Mouse (Mus musculus): Measurements from ENCODE around the gene Trpc6. TPM values are rescaled to one million over a fixed set of nuclear protein-coding genes. Genes with fewer than 3 reads are reported as not detected.

Gene Trpc6
- polyA plus RNA-seq (2015; fragmentation: Nextera tagmentation; extraction: Ambion mirVana) = 0.42 and 0.61 TPM in 2 replicates

DNA sequence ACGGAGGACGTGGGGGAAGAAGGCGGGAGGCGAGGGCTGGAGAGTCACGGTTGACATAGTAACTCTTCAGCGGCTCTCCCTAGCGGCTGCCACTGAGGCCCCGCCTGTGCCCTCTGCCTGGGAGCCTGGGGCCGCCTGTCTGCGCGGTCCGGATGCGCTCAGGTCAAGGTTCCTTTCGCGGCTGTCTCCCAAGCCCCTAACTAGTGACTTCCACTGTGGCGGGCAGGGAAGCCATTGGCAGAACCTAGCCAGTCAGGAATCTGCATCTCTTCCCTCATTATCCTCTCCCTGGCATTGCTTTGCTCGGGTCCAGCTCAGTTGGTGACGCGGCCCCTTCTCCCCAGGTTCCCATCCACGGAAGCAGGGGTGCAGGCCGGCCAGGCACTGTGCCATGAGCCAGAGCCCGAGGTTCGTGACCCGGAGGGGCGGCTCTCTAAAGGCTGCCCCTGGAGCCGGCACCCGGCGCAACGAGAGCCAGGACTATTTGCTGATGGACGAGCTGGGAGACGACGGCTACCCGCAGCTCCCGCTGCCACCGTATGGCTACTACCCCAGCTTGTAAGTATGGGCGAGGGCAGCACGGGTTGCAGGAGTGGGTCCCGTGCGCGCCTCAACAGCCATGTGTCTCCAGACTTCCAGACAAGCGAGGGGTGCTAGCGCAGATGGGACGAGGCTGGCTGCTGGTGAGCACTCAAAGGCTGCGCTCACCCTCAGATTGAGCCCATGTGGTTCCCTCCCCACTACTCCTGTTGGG lies at the start of gene Trpc6:
Gene Trpc6, plus strand, starts transcription at position 102 of the 754 bp plus-strand sequence.
- under 1% methylated on average over 44 of the region's 44 CpGs for WGBS
- peak within 1 kb of the TSS; percentile 49 for H3K9ac ChIP-seq (replicated peaks)

DNA sequence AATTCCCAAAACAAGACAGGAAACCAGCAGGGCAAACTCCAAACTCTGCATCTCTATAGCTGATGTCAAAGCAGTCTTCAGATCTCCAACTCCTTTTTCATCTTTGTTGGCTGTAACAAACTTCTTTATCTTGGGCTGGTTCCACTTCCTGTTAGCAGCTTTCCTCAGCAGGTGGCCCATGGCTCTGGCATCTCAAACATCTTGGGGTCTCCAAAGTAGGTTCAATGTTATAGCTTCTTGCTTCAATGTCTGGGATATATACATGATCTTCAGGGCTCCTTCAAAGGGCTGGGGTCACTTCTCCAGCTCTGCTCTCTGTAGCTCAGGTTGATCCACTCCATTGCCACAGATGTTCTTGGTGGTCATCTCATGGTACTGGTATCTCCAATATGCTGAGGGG lies 23.0 kb upstream of the Trpc6 start:
- H3K27ac ChIP-seq (replicated peaks) = no peak overlapping the region
- no peak overlapping the region for H3K4me2 ChIP-seq (replicated peaks)
- H3K4me3 ChIP-seq = no peak overlapping the region
- H3K9ac ChIP-seq (replicated peaks) = no peak overlapping the region
- no peaks in the 10 kb centered on the region for H3K4me1 ChIP-seq
- no peak for ATAC-seq (replicated peaks)
- no peaks in the 10 kb centered on the region for H3K36me3 ChIP-seq
- no peaks in the 10 kb centered on the region for H3K9me3 ChIP-seq
- H3K27me3 ChIP-seq = no peaks in the 10 kb centered on the region

More for the DNA sequence above, at the start of gene Trpc6:
- peak within 1 kb of the TSS; percentile 100 for H3K4me2 ChIP-seq (replicated peaks)
- H3K27me3 ChIP-seq = 0 out of 2 replicates have a peak, but pooled peaks cover 4% of the 10 kb centered on the region
- peak within 1 kb of the TSS; percentile 57 for H3K4me3 ChIP-seq
- H3K36me3 ChIP-seq = no peaks in the 10 kb centered on the region
- no peaks in the 10 kb centered on the region for H3K9me3 ChIP-seq
- peaks cover 8% of the 10 kb centered on the region for H3K4me1 ChIP-seq
- H3K27ac ChIP-seq (replicated peaks) = no peak within 1 kb of the TSS
- peak; percentile 95 for ATAC-seq (replicated peaks)

DNA sequence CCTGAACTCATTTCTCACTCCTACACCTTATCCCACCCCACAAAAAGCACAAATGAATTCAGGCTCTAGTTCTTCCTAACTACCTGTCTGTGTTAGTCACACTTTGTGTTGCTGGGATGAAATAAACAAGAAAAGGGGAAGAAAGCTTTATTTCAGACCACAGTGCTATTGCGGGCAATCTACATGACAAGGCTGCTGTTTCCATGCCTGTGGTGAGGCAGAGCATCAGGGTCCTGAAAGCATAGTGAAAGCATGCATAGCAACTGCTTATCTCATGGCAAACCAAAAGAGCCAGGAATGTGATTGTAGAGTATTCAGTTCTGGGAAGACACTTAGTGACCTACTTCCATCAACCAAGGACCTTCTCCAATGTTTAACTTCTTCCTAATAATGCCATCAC lies 10.3 kb upstream of the Trpc6 start:
- Histone ChIP-seq H3K4me3 (no peak overlapping the region), H3K4me1 (no peaks in the 10 kb centered on the region), H3K9ac (replicated peaks) (no peak overlapping the region), H3K27me3 (no peaks in the 10 kb centered on the region), H3K4me2 (replicated peaks) (no peak overlapping the region), H3K36me3 (no peaks in the 10 kb centered on the region), H3K9me3 (no peaks in the 10 kb centered on the region), H3K27ac (replicated peaks) (no peak overlapping the region)
- ATAC-seq (replicated peaks) = no peak
- WGBS = 97% methylated on average over 1 of the region's 1 CpGs

DNA sequence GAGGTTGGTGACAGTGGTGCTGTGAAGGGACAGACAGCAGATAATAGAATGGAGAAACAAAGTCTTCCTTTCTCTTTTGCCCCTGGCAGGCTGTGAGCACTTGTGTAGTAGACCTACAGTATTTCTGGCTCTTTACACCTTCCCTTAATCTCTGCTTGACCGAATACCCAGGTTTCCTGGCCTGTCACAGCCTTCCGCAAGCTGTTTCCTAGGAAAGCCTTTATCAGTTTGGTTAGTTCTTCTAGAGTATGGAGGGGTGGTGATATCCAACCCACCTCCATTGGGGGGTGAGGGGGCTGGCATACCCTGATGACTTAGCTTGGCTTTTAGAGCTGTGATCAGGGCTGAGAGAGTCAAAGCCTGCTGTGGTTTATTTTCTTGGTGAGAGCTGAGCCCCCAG lies 1.3 kb downstream of the Trpc6 start:
- H3K27me3 ChIP-seq = 0 out of 2 replicates have a peak, but pooled peaks cover 4% of the 10 kb centered on the region
- no peaks in the 10 kb centered on the region for H3K36me3 ChIP-seq
- H3K27ac ChIP-seq (replicated peaks) = no peak overlapping the region
- 79% methylated on average over 2 of the region's 2 CpGs for WGBS
- no peak overlapping the region for H3K4me3 ChIP-seq
- peaks cover 8% of the 10 kb centered on the region for H3K4me1 ChIP-seq
- no peaks in the 10 kb centered on the region for H3K9me3 ChIP-seq
- H3K9ac ChIP-seq (replicated peaks) = no peak overlapping the region
- no peak overlapping the region for H3K4me2 ChIP-seq (replicated peaks)
- ATAC-seq (replicated peaks) = no peak

DNA sequence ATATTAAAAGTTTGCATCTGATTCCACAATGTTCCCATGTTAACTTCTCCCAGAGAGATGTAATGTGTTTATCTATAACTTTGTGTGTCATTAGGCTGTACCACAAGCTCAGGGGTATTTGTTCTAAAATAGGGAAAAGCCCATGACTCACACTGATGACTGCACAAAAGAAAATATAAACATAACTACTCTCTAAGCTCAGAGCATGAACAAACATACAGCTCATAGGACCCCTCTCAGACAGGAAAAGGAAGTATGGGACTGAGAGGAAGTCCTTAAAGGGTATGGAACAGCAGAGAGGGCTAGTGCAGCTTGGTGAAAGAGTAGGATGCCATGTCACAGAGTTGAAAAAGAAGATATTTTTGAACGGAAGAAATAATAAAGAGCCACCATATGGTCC lies 14.6 kb downstream of the Trpc6 start:
- H3K27ac ChIP-seq (replicated peaks) = no peak overlapping the region
- H3K36me3 ChIP-seq = no peaks in the 10 kb centered on the region
- H3K4me1 ChIP-seq = no peaks in the 10 kb centered on the region
- ATAC-seq (replicated peaks) = no peak
- H3K4me2 ChIP-seq (replicated peaks) = no peak overlapping the region
- WGBS = 85% methylated on average over 1 of the region's 1 CpGs
- no peak overlapping the region for H3K9ac ChIP-seq (replicated peaks)
- no peak overlapping the region for H3K4me3 ChIP-seq
- no peaks in the 10 kb centered on the region for H3K9me3 ChIP-seq
- no peaks in the 10 kb centered on the region for H3K27me3 ChIP-seq

DNA sequence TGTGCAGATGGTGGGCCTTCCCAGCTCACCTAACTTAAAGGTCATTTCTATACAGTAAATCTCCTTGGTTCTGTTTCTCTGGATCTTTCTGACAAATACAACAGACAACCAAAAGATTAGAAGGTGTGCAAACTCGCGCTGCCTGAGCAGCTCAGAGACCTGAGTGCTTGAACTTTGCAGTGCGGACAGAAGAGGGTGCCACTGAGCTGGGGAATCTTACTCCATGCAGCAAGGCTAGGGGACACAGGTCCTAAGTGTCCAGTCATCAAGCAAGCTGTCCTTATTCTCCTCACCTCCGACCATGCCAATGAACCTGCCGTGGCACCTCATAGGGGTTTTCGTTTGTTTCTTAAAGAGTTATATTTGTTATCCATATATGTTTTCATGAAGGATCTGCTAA lies 48.7 kb downstream of the Trpc6 start:
- Histone ChIP-seq H3K27me3 (no peaks in the 10 kb centered on the region), H3K9ac (replicated peaks) (no peak overlapping the region), H3K4me1 (no peaks in the 10 kb centered on the region), H3K27ac (replicated peaks) (no peak overlapping the region), H3K4me2 (replicated peaks) (no peak overlapping the region), H3K9me3 (no peaks in the 10 kb centered on the region), H3K4me3 (no peak overlapping the region), H3K36me3 (no peaks in the 10 kb centered on the region)
- ATAC-seq (replicated peaks) = no peak
- 49% methylated on average over 6 of the region's 6 CpGs for WGBS

DNA sequence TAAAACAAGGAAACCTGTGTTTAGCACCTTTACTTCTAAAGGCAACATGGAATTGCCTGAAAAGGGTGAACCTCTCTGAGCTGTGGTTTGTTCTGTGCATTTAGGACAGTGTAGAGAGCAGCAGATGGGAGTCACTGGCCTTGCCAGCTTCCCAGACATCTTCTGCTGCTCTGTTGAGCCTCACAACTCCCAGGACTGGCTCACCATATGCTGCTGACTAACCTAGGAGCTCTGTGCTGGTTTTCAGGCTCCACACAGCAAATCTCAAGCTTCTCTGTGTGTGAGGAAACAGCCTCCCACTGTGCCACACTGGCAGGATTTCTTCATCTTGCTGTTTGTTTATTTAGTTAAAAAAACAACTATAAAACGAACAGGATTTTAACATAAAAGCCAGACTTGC lies 53.1 kb downstream of the Trpc6 start:
- 40% methylated on average over 1 of the region's 1 CpGs for WGBS
- no peak overlapping the region for H3K27ac ChIP-seq (replicated peaks)
- H3K4me2 ChIP-seq (replicated peaks) = no peak overlapping the region
- no peaks in the 10 kb centered on the region for H3K9me3 ChIP-seq
- H3K9ac ChIP-seq (replicated peaks) = no peak overlapping the region
- no peak overlapping the region for H3K4me3 ChIP-seq
- no peaks in the 10 kb centered on the region for H3K4me1 ChIP-seq
- no peaks in the 10 kb centered on the region for H3K27me3 ChIP-seq
- peak; percentile 72 for ATAC-seq (replicated peaks)
- H3K36me3 ChIP-seq = no peaks in the 10 kb centered on the region

DNA sequence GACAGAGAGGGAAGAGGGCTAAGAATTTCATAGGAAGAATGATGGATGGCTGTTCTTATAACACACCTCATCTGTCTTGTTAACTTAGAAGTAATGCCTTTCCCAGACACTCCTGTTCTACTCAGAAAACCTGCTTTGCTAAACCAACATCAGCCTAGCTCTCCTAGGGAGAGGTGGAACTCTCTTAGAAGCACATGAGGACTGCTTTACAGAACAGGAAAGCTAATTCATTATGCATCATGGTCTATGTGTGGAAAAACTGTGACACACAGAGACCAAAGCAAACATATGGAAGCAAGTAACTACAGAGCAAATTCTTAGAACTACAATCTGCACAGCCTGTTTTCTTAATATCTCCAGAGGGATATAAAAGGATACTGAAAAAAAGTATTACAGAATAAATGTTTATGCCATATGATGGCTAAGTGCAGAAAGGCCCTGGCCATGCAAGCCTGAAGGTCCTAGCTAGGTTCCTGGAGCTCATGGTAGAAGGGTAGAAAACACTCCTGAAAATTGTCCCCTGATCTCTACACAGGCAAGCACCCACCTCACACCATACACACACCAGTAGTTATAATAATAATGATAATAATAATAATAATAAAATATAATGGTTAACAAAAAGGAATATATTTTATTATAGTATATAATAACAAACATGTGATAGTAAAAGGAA lies 63.0 kb downstream of the Trpc6 start:
- no peaks in the 10 kb centered on the region for H3K9me3 ChIP-seq
- ATAC-seq (replicated peaks) = no peak
- H3K4me2 ChIP-seq (replicated peaks) = no peak overlapping the region
- H3K9ac ChIP-seq (replicated peaks) = no peak overlapping the region
- no peak overlapping the region for H3K27ac ChIP-seq (replicated peaks)
- no peaks in the 10 kb centered on the region for H3K4me1 ChIP-seq
- H3K4me3 ChIP-seq = no peak overlapping the region
- no peaks in the 10 kb centered on the region for H3K27me3 ChIP-seq
- no peaks in the 10 kb centered on the region for H3K36me3 ChIP-seq

DNA sequence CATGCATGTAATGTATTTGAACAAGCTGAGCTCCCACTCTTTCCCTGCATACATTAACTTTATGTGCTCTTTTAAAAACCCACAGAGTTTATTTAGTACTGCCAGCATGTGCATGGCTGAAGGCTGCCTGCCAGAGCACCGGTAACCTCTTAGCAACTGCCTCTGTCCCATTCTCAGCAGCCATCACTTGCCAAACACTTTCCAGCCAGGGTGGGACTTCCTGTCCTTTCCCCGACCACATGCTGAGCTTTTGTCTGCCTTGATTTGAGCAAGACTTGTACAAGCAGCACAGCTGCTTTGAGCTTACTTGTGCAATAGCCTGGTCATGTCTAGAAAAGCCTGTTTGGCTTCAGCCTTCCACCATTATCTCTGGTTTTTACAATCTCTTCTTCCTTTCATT lies 90.4 kb downstream of the Trpc6 start:
- peak; percentile 35; the same call in 1 of the 2 replicates for ATAC-seq (replicated peaks)
- 44% methylated on average over 2 of the region's 2 CpGs for WGBS

DNA sequence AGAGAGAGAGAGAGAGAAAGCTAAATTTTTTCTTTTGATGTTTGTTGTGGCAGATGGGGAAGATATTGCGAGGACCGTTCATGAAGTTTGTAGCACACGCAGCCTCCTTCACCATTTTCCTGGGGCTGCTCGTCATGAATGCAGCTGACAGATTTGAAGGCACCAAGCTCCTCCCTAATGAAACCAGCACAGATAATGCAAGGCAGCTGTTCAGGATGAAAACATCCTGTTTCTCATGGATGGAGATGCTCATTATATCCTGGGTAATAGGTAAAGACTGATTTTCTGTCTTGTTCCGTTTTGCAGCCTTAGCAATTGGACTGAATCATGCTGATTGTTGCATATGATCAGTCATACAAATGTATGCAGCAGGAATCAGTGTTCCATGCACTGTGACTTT lies 99.5 kb downstream of the Trpc6 start:
- Histone ChIP-seq H3K9me3 (no peaks in the 10 kb centered on the region), H3K4me2 (replicated peaks) (no peak overlapping the region), H3K36me3 (no peaks in the 10 kb centered on the region), H3K27me3 (no peaks in the 10 kb centered on the region), H3K27ac (replicated peaks) (no peak overlapping the region), H3K9ac (replicated peaks) (no peak overlapping the region), H3K4me3 (no peak overlapping the region), H3K4me1 (no peaks in the 10 kb centered on the region)
- no peak for ATAC-seq (replicated peaks)
- WGBS = 79% methylated on average over 5 of the region's 5 CpGs

More for the DNA sequence above, 90.4 kb downstream of the Trpc6 start:
- Histone ChIP-seq H3K27me3 (no peaks in the 10 kb centered on the region), H3K4me1 (no peaks in the 10 kb centered on the region), H3K9me3 (no peaks in the 10 kb centered on the region), H3K9ac (replicated peaks) (no peak overlapping the region), H3K4me2 (replicated peaks) (no peak overlapping the region), H3K27ac (replicated peaks) (no peak overlapping the region), H3K36me3 (no peaks in the 10 kb centered on the region), H3K4me3 (no peak overlapping the region)

DNA sequence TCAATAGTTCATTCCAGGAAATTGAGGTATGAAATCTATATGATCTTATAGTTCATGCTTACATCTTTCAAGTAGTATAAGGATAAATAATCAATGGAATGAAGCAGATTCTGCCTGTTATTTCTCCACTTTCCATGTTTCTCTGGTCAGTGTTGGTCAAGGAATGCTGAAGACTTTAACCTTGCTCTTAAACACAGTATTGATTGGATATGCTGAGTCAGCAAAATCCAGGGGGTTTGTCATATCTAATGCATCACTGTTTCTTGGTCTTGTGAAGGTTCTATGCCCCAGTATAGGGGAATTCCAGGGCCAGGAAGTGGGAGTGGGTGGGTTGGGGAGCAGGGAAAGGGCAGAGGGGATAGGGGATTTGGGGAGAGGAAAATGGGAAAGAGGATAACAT lies 111.4 kb downstream of the Trpc6 start:
- no peak overlapping the region for H3K4me3 ChIP-seq
- no peak overlapping the region for H3K4me2 ChIP-seq (replicated peaks)
- ATAC-seq (replicated peaks) = no peak
- no peaks in the 10 kb centered on the region for H3K9me3 ChIP-seq
- no peaks in the 10 kb centered on the region for H3K27me3 ChIP-seq
- no peak overlapping the region for H3K27ac ChIP-seq (replicated peaks)
- no peak overlapping the region for H3K9ac ChIP-seq (replicated peaks)
- H3K36me3 ChIP-seq = no peaks in the 10 kb centered on the region
- no peaks in the 10 kb centered on the region for H3K4me1 ChIP-seq

DNA sequence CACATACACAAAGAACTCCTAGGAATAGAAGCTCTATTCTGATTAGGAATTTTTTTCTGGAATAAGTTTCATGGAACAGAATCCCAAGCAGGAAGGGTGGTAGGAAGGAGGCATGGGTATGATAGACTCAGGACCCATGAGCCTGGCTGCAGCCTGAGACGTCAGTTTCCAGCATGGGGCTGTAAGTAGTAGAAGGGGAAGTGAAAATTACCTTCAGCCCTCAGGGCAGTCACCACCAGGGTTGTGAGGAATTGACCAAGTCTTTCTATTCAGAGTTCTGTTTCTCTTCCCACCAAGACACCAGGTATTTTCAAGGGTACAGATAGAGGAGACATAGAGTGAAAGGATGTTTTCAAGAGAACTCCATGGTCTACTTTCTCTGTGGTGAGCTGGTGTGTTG lies 129.0 kb downstream of the Trpc6 start:
- H3K27me3 ChIP-seq = no peaks in the 10 kb centered on the region
- H3K9ac ChIP-seq (replicated peaks) = no peak overlapping the region
- WGBS = 91% methylated on average over 1 of the region's 1 CpGs
- H3K27ac ChIP-seq (replicated peaks) = no peak overlapping the region
- no peaks in the 10 kb centered on the region for H3K36me3 ChIP-seq
- no peaks in the 10 kb centered on the region for H3K9me3 ChIP-seq
- H3K4me2 ChIP-seq (replicated peaks) = no peak overlapping the region
- no peak overlapping the region for H3K4me3 ChIP-seq
- no peaks in the 10 kb centered on the region for H3K4me1 ChIP-seq
- no peak for ATAC-seq (replicated peaks)
